Mouse (Mus musculus): ENCODE measurements at regions not wholly inside any gene's neighbourhood (a gene's known extent, or its start where the extent isn't known, plus 50 kb on each side); places are given as distances from the start of the nearest gene placed in this dataset.
A peak's percentile ranks its signal among the peaks of the same experiment; 100 is the strongest.

GRCm38 (mm10) chr1:89359257-89359656 is 95.3 kb upstream of the Agap1 start:
- WGBS = 59% methylated on average over 3 of the region's 3 CpGs
- Histone ChIP-seq H3K9me3 (ENCODE audit: low read length) (no peaks in the 10 kb centered on the region), H3K27ac (no peak overlapping the region), H3K4me1 (ENCODE audit: insufficient read depth, low read length) (no peaks in the 10 kb centered on the region), H3K4me3 (ENCODE audit: low read length) (no peak overlapping the region), H3K36me3 (ENCODE audit: insufficient read depth, low read length) (no peaks in the 10 kb centered on the region), H3K4me2 (ENCODE audit: low read depth, low read length) (no peak overlapping the region), H3K9ac (replicated peaks; ENCODE audit: low read length) (no peak overlapping the region), H3K27me3 (ENCODE audit: insufficient read depth, low read length) (no peaks in the 10 kb centered on the region)
- DNase-seq (ENCODE audit: low spot score) (no peak), ATAC-seq (no peak)
- no peak for TF ChIP-seq CTCF (IDR thresholded peaks at IDR 0.05; ENCODE audit: low read depth)

- 39% methylated on average over 12 of the region's 12 CpGs for WGBS
- no peak overlapping the region for H3K9ac ChIP-seq (replicated peaks; ENCODE audit: low read length)
- H3K4me2 ChIP-seq (ENCODE audit: low read depth, low read length) = no peak overlapping the region
- H3K27ac ChIP-seq = no peak overlapping the region
- H3K27me3 ChIP-seq (ENCODE audit: insufficient read depth, low read length) = no peaks in the 10 kb centered on the region
- no peaks in the 10 kb centered on the region for H3K9me3 ChIP-seq (ENCODE audit: low read length)
- H3K36me3 ChIP-seq (ENCODE audit: insufficient read depth, low read length) = no peaks in the 10 kb centered on the region
- DNase-seq (ENCODE audit: low spot score) (peak; percentile 71), ATAC-seq (peak; percentile 73)
- peak; percentile 48 for TF ChIP-seq CTCF (IDR thresholded peaks at IDR 0.05; ENCODE audit: low read depth)
- H3K4me3 ChIP-seq (ENCODE audit: low read length) = no peak overlapping the region
- no peaks in the 10 kb centered on the region for H3K4me1 ChIP-seq (ENCODE audit: insufficient read depth, low read length)
These were observed 89.9 kb upstream of the Agap1 start for GRCm38 (mm10) chr1:89364547-89365305.

DNA sequence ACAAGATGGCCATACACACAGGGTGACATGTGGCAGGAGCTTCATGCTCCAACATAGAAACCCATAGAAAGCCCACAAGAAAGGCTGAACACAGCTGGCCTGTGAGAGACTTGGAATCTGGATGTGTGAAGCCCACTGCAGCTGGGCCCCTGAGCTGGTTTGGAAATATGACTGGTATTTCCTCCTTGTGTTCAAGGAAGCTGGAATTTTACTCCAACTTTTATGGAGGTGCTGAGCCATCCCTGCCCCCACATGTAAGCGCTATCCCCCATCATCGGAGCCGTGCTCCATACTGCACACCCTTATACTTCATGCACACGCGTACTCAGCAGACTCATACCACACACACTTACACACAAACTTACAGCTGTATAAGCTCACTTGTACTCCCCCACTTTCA is 87.7 kb upstream of the Agap1 start:
- no peak overlapping the region for H3K4me3 ChIP-seq (ENCODE audit: low read length)
- 91% methylated on average over 5 of the region's 5 CpGs for WGBS
- DNase-seq (ENCODE audit: low spot score) (no peak), ATAC-seq (no peak)
- H3K4me1 ChIP-seq (ENCODE audit: insufficient read depth, low read length) = no peaks in the 10 kb centered on the region
- no peak for TF ChIP-seq CTCF (IDR thresholded peaks at IDR 0.05; ENCODE audit: low read depth)
- H3K9me3 ChIP-seq (ENCODE audit: low read length) = no peaks in the 10 kb centered on the region
- no peaks in the 10 kb centered on the region for H3K36me3 ChIP-seq (ENCODE audit: insufficient read depth, low read length)
- no peak overlapping the region for H3K9ac ChIP-seq (replicated peaks; ENCODE audit: low read length)
- H3K4me2 ChIP-seq (ENCODE audit: low read depth, low read length) = no peak overlapping the region
- H3K27me3 ChIP-seq (ENCODE audit: insufficient read depth, low read length) = no peaks in the 10 kb centered on the region
- H3K27ac ChIP-seq = no peak overlapping the region

- Histone ChIP-seq H3K9me3 (ENCODE audit: low read length) (no peaks in the 10 kb centered on the region), H3K4me2 (ENCODE audit: low read depth, low read length) (no peak overlapping the region), H3K27me3 (ENCODE audit: insufficient read depth, low read length) (no peaks in the 10 kb centered on the region), H3K27ac (no peak overlapping the region), H3K4me3 (ENCODE audit: low read length) (no peak overlapping the region), H3K4me1 (ENCODE audit: insufficient read depth, low read length) (no peaks in the 10 kb centered on the region), H3K9ac (replicated peaks; ENCODE audit: low read length) (no peak overlapping the region), H3K36me3 (ENCODE audit: insufficient read depth, low read length) (no peaks in the 10 kb centered on the region)
- no peak for DNase-seq (ENCODE audit: low spot score)
- TF ChIP-seq CTCF (IDR thresholded peaks at IDR 0.05; ENCODE audit: low read depth) = no peak
- ATAC-seq = no peak
These were observed 80.8 kb upstream of the Agap1 start for GRCm38 (mm10) chr1:89373806-89374205.

- Histone ChIP-seq H3K9me3 (ENCODE audit: low read length) (0 out of 2 replicates have a peak, but pooled peaks cover 1% of the 10 kb centered on the region), H3K27me3 (ENCODE audit: insufficient read depth, low read length) (no peaks in the 10 kb centered on the region), H3K9ac (replicated peaks; ENCODE audit: low read length) (no peak overlapping the region), H3K36me3 (ENCODE audit: insufficient read depth, low read length) (no peaks in the 10 kb centered on the region), H3K27ac (no peak overlapping the region), H3K4me1 (ENCODE audit: insufficient read depth, low read length) (no peaks in the 10 kb centered on the region), H3K4me3 (ENCODE audit: low read length) (no peak overlapping the region), H3K4me2 (ENCODE audit: low read depth, low read length) (no peak overlapping the region)
- WGBS = 94% methylated on average over 2 of the region's 2 CpGs
- TF ChIP-seq CTCF (IDR thresholded peaks at IDR 0.05; ENCODE audit: low read depth) = no peak
- DNase-seq (ENCODE audit: low spot score) (no peak), ATAC-seq (no peak)
These were observed 80.3 kb upstream of the Agap1 start for GRCm38 (mm10) chr1:89374271-89374670.

DNA sequence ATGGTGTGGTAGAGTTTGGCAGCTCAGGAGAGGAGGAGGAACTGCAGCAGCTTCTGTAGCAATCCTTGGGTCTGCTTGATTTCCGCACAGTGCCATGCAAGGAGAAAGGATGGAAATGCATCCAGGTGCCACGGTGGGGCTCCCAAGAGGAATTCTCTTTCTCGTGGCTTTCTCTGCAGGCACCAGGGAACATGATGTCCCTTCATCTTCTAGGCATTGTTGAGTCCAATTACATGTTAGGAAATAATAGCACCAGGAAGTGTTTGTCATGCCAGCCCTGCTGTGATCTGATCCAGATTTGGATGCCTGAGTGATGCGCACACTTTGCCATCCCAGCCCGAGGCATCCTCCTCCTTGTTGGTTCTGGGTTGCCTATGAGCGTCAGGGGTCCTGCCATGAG is 72.6 kb upstream of the Agap1 start:
- no peak for DNase-seq (ENCODE audit: low spot score)
- H3K4me2 ChIP-seq (ENCODE audit: low read depth, low read length) = no peak overlapping the region
- no peaks in the 10 kb centered on the region for H3K4me1 ChIP-seq (ENCODE audit: insufficient read depth, low read length)
- no peak for ATAC-seq
- 0 out of 2 replicates have a peak, but pooled peaks cover 3% of the 10 kb centered on the region for H3K9me3 ChIP-seq (ENCODE audit: low read length)
- no peak for TF ChIP-seq CTCF (IDR thresholded peaks at IDR 0.05; ENCODE audit: low read depth)
- H3K27ac ChIP-seq = no peak overlapping the region
- 65% methylated on average over 6 of the region's 6 CpGs for WGBS
- no peaks in the 10 kb centered on the region for H3K36me3 ChIP-seq (ENCODE audit: insufficient read depth, low read length)
- H3K9ac ChIP-seq (replicated peaks; ENCODE audit: low read length) = no peak overlapping the region
- no peaks in the 10 kb centered on the region for H3K27me3 ChIP-seq (ENCODE audit: insufficient read depth, low read length)
- no peak overlapping the region for H3K4me3 ChIP-seq (ENCODE audit: low read length)

DNA sequence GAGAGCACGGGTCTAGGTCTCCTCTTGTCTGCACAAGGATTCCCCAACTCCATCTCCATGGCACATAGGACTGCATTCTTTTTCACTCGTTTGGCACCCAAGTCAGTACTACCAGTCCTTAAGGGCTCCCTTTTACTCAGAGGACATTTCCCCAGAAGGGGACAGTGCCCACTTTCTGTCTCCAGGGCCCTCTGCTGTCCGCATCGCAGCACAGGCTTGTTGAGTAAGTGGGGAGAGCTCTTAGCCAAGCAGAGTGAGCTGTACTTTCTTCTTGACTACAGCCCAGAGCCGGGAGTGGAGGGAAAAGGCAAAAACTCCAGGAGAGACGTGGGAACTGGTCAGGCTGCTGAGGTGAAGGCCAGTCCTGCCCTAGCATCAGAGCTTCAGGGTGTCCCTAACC is 69.5 kb upstream of the Agap1 start:
- H3K27me3 ChIP-seq (ENCODE audit: insufficient read depth, low read length) = no peaks in the 10 kb centered on the region
- H3K27ac ChIP-seq = no peak overlapping the region
- H3K4me1 ChIP-seq (ENCODE audit: insufficient read depth, low read length) = no peaks in the 10 kb centered on the region
- no peaks in the 10 kb centered on the region for H3K9me3 ChIP-seq (ENCODE audit: low read length)
- no peak overlapping the region for H3K4me2 ChIP-seq (ENCODE audit: low read depth, low read length)
- WGBS = 60% methylated on average over 6 of the region's 6 CpGs
- TF ChIP-seq CTCF (IDR thresholded peaks at IDR 0.05; ENCODE audit: low read depth) = peak; percentile 38
- DNase-seq (ENCODE audit: low spot score) (peak; percentile 23), ATAC-seq (no peak; the same call in 1 of the 2 replicates)
- no peak overlapping the region for H3K9ac ChIP-seq (replicated peaks; ENCODE audit: low read length)
- H3K36me3 ChIP-seq (ENCODE audit: insufficient read depth, low read length) = no peaks in the 10 kb centered on the region
- no peak overlapping the region for H3K4me3 ChIP-seq (ENCODE audit: low read length)

All from hindbrain, postnatal 0 days (tissue).